Mouse (Mus musculus) cerebellum, adult 2 months (tissue): Measurements from ENCODE around the gene G6pd2.

ENCODE experiments used
- CTCF ChIP-seq: fragments of 200-500 bp; IDR thresholded peaks from 2 replicates; pipeline ENCODE4 v1.5.1; 2011; ENCODE audit warnings: low read depth, mild to moderate bottlenecking, control low read depth, low read length, moderate library complexity, borderline replicate concordance; ENCODE audit not compliant: insufficient read depth
- POLR2A ChIP-seq: fragments of 200-500 bp; IDR thresholded peaks from 2 replicates; pipeline ENCODE4 v1.6.1; 2011; ENCODE audit warnings: low read length, control low read depth, borderline replicate concordance; ENCODE audit not compliant: insufficient read depth

GRCm38 (mm10) chr5:61808516-61808915, at the start of gene G6pd2:
- no peak for TF ChIP-seq POLR2A
- no peak for TF ChIP-seq CTCF
